Mouse (Mus musculus) olfactory bulb, adult 2 months (tissue): Measurements from ENCODE around the gene Nrp2. TPM values are rescaled to one million over a fixed set of nuclear protein-coding genes. Genes with fewer than 3 reads are reported as not detected.

ENCODE experiments used
- H3K27ac ChIP-seq: fragments of 200-500 bp; 2 replicates; pipeline ENCODE4 v1.5.1; 2012; ENCODE audit warnings: low read depth, low read length; ENCODE audit not compliant: insufficient read depth
- H3K4me1 ChIP-seq: fragments of 200-500 bp; 2 replicates; pipeline ENCODE4 v1.6.1; 2012; ENCODE audit warnings: low read length; ENCODE audit not compliant: control insufficient read depth, insufficient read depth
- H3K4me3 ChIP-seq: fragments of 200-500 bp; 2 replicates; pipeline ENCODE4 v1.5.1; 2012; ENCODE audit warnings: mild to moderate bottlenecking, low read depth, low read length, moderate library complexity; ENCODE audit not compliant: insufficient read depth
- CTCF ChIP-seq: fragments of 200-500 bp; IDR thresholded peaks from 2 replicates; pipeline ENCODE4 v1.5.1; 2012; ENCODE audit warnings: low read depth, mild to moderate bottlenecking, low read length, moderate library complexity; ENCODE audit not compliant: insufficient read depth
- POLR2A ChIP-seq: fragments of 200-500 bp; IDR thresholded peaks from 2 replicates; pipeline ENCODE4 v1.6.1; 2012; ENCODE audit warnings: mild to moderate bottlenecking, low read depth, low read length, moderate library complexity; ENCODE audit not compliant: insufficient read depth
- WGBS: fragments of 180-500 bp; shearing (Covaris S2); methylation state at CpG from one replicate; pipeline ENCODE4 v1.1.7; 2018; 5-methylcytosine and 5-hydroxymethylcytosine counted together
- polyA plus RNA-seq: library from polyadenylated mRNA; stranded (reverse); fragments of >200 nt; gene quantifications from 2 replicates; pipeline ENCODE4 v1.2.4, GENCODE M21; 2012; ENCODE audit warnings: low replicate concordance; ENCODE audit not compliant: missing spikeins, insufficient read depth, insufficient read length

Nrp2 gene
- polyA plus RNA-seq, 1 experiment: not detected

- TF ChIP-seq CTCF (no peak), POLR2A (no peak)
- H3K27ac ChIP-seq: no peak overlapping the region
- H3K4me3 ChIP-seq: no peak overlapping the region
- 92% methylated on average over 8 of the region's 8 CpGs for WGBS
- 0 out of 2 replicates have a peak, but pooled peaks cover 3% of the 10 kb centered on the region for H3K4me1 ChIP-seq
Measured at GRCm38 (mm10) chr1:62718750-62719149, 15.7 kb downstream of the Nrp2 start.

- Histone ChIP-seq H3K27ac (no peak overlapping the region), H3K4me1 (0 out of 2 replicates have a peak, but pooled peaks cover 3% of the 10 kb centered on the region), H3K4me3 (no peak overlapping the region)
- no peak for TF ChIP-seq CTCF
- no peak for TF ChIP-seq POLR2A
- WGBS: 93% methylated on average over 6 of the region's 6 CpGs
Measured at GRCm38 (mm10) chr1:62719770-62720169, 16.7 kb downstream of the Nrp2 start.

- TF ChIP-seq CTCF: no peak
- TF ChIP-seq POLR2A: no peak
- Histone ChIP-seq H3K4me1 (peaks cover 4% of the 10 kb centered on the region; the same call in 1 of the 2 replicates), H3K27ac (no peak overlapping the region), H3K4me3 (no peak overlapping the region)
- 94% methylated on average over 3 of the region's 3 CpGs for WGBS
Measured at GRCm38 (mm10) chr1:62720176-62720575, 17.1 kb downstream of the Nrp2 start.

- Histone ChIP-seq H3K27ac (no peak overlapping the region), H3K4me3 (no peak overlapping the region), H3K4me1 (peaks cover 5% of the 10 kb centered on the region; the same call in 1 of the 2 replicates)
- WGBS: 82% methylated on average over 13 of the region's 13 CpGs
- TF ChIP-seq POLR2A (no peak), CTCF (no peak)
Measured at GRCm38 (mm10) chr1:62720727-62721705, 17.9 kb downstream of the Nrp2 start.

- Histone ChIP-seq H3K27ac (no peak overlapping the region), H3K4me1 (peaks cover 5% of the 10 kb centered on the region; the same call in 1 of the 2 replicates), H3K4me3 (no peak overlapping the region)
- 84% methylated on average over 7 of the region's 7 CpGs for WGBS
- TF ChIP-seq CTCF: no peak
- TF ChIP-seq POLR2A: no peak
Measured at GRCm38 (mm10) chr1:62721706-62722187, 18.7 kb downstream of the Nrp2 start.

GRCm38 (mm10) chr1:62722526-62722925 lies 19.4 kb downstream of the Nrp2 start:
- peaks cover 2% of the 10 kb centered on the region; the same call in 1 of the 2 replicates for H3K4me1 ChIP-seq
- WGBS: 81% methylated on average over 8 of the region's 8 CpGs
- H3K27ac ChIP-seq: no peak overlapping the region
- no peak overlapping the region for H3K4me3 ChIP-seq
- TF ChIP-seq CTCF: peak; percentile 68
- TF ChIP-seq POLR2A: no peak

GRCm38 (mm10) chr1:62723891-62724290 lies 20.8 kb downstream of the Nrp2 start:
- H3K27ac ChIP-seq: no peak overlapping the region
- TF ChIP-seq POLR2A (no peak), CTCF (no peak)

GRCm38 (mm10) chr1:62724461-62725021 lies 21.5 kb downstream of the Nrp2 start:
- 85% methylated on average over 6 of the region's 6 CpGs for WGBS
- TF ChIP-seq CTCF: no peak
- TF ChIP-seq POLR2A: no peak
- H3K4me1 ChIP-seq: peaks cover 4% of the 10 kb centered on the region; the same call in 1 of the 2 replicates
- H3K27ac ChIP-seq: no peak overlapping the region
- no peak overlapping the region for H3K4me3 ChIP-seq

More at GRCm38 (mm10) chr1:62723891-62724290, 20.8 kb downstream of the Nrp2 start:
- H3K4me1 ChIP-seq: peaks cover 2% of the 10 kb centered on the region; the same call in 1 of the 2 replicates
- no peak overlapping the region for H3K4me3 ChIP-seq
- WGBS: 91% methylated on average over 5 of the region's 5 CpGs
